Mouse (Mus musculus) hindbrain, embryonic 14.5 days (tissue): Measurements from ENCODE around the gene Myl12a. TPM values are rescaled to one million over a fixed set of nuclear protein-coding genes. Genes with fewer than 3 reads are reported as not detected.

ENCODE experiments used
- ATAC-seq: fragments of 200-750 bp; cut with Nextera tagmentation; 2 replicates; pipeline ENCODE4 v1.8.0; 2017; ENCODE audit warnings: moderate number of reproducible peaks, mild to moderate bottlenecking, moderate TSS enrichment, moderate library complexity; ENCODE audit not compliant: low FRiP score
- DNase-seq: peaks from one replicate; pipeline ENCODE4 v3.0.0-alpha.2; 2015; ENCODE audit warnings: low spot score
- H3K27ac ChIP-seq: fragments of 300-500 bp; sonication (generic); 2 replicates; pipeline ENCODE4 v1.5.1; 2014; ENCODE audit warnings: mild to moderate bottlenecking, moderate library complexity
- H3K27me3 ChIP-seq: fragments of 300-500 bp; sonication (generic); 2 replicates; pipeline ENCODE4 v1.6.1; 2014; ENCODE audit warnings: mild to moderate bottlenecking, low read length, mixed read lengths; ENCODE audit not compliant: control insufficient read depth, insufficient read depth
- H3K36me3 ChIP-seq: fragments of 300-500 bp; sonication (generic); replicated peaks from 2 replicates; pipeline ENCODE4 v1.6.1; 2014; ENCODE audit not compliant: control insufficient read depth, insufficient read depth
- H3K4me1 ChIP-seq: fragments of 300-500 bp; sonication (generic); replicated peaks from 2 replicates; pipeline ENCODE4 v1.6.1; 2014; ENCODE audit warnings: antibody characterized with exemption, low read length, mixed read lengths; ENCODE audit not compliant: control insufficient read depth, insufficient read depth
- H3K4me2 ChIP-seq: fragments of 300-500 bp; sonication (generic); replicated peaks from 2 replicates; pipeline ENCODE4 v1.6.1; 2014; ENCODE audit warnings: mild to moderate bottlenecking, moderate library complexity
- H3K4me3 ChIP-seq: fragments of 300-500 bp; sonication (generic); replicated peaks from 2 replicates; pipeline ENCODE4 v1.5.1; 2014; ENCODE audit warnings: mild to moderate bottlenecking, low read length
- H3K9ac ChIP-seq: fragments of 300-500 bp; sonication (generic); 2 replicates; pipeline ENCODE4 v1.6.1; 2014
- H3K9me3 ChIP-seq: fragments of 300-500 bp; sonication (generic); 2 replicates; pipeline ENCODE4 v1.6.1; 2016; ENCODE audit warnings: low read length; ENCODE audit not compliant: control insufficient read depth
- whole genome bisulfite sequencing: fragments of 180-500 bp; shearing (Covaris S2); extraction: QIAGEN DNeasy Blood & Tissue Kit; methylation state at CpG from one replicate; pipeline ENCODE4 v1.1.7; 2014; 5-methylcytosine and 5-hydroxymethylcytosine counted together
- polyA plus RNA-seq: library from polyadenylated mRNA; unstranded; fragments of >200 nt; fragmentation: Nextera tagmentation; extraction: Ambion mirVana; gene quantifications from 2 replicates; pipeline ENCODE4 v1.2.1, GENCODE M21; 2014

The Myl12a gene
- polyA plus RNA-seq, 1 experiment from 2014 or later = 119 TPM

GRCm38 (mm10) chr17:71003112-71003511, 434 bp upstream of the Myl12a start:
- H3K4me2 ChIP-seq = peak overlapping the region; percentile 82
- DNase-seq (no peak), ATAC-seq (no peak)
- peak overlapping the region; percentile 95 for H3K27ac ChIP-seq
- H3K4me1 ChIP-seq = peaks cover 15% of the 10 kb centered on the region; the same call in 1 of the 2 replicates
- H3K9ac ChIP-seq = peak overlapping the region; percentile 69; the same call in 1 of the 2 replicates
- H3K9me3 ChIP-seq = no peaks in the 10 kb centered on the region
- H3K4me3 ChIP-seq = peak overlapping the region; percentile 97
- WGBS = 74% methylated on average over 4 of the region's 4 CpGs
- H3K36me3 ChIP-seq = no peaks in the 10 kb centered on the region
- no peaks in the 10 kb centered on the region for H3K27me3 ChIP-seq

GRCm38 (mm10) chr17:71002081-71002743, 466 bp downstream of the Myl12a start, which contains the start of gene Myom1:
Myom1 (plus strand) TSS chr17:71002633.
- 1% methylated on average over 64 of the region's 65 CpGs for WGBS
- ATAC-seq = peak; percentile 96
- H3K9ac ChIP-seq = peak within 1 kb of the TSS; percentile 69

GRCm38 (mm10) chr17:71001699-71002080, 988 bp downstream of the Myl12a start:
- DNase-seq = peak; percentile 56
- Histone ChIP-seq H3K4me1 (peaks cover 15% of the 10 kb centered on the region; the same call in 1 of the 2 replicates), H3K27ac (peak overlapping the region; percentile 95), H3K9me3 (no peaks in the 10 kb centered on the region), H3K4me3 (peak overlapping the region; percentile 97), H3K9ac (peak overlapping the region; percentile 69), H3K36me3 (no peaks in the 10 kb centered on the region), H3K27me3 (no peaks in the 10 kb centered on the region), H3K4me2 (peak overlapping the region; percentile 82)
- peak; percentile 73 for ATAC-seq
- 1% methylated on average over 42 of the region's 43 CpGs for WGBS

More at GRCm38 (mm10) chr17:71002081-71002743, 466 bp downstream of the Myl12a start, which contains the start of gene Myom1:
- H3K9me3 ChIP-seq = no peaks in the 10 kb centered on the region
- peaks cover 15% of the 10 kb centered on the region; the same call in 1 of the 2 replicates for H3K4me1 ChIP-seq
- H3K27ac ChIP-seq = peak within 1 kb of the TSS; percentile 95
- DNase-seq = peak; percentile 93
- peak within 1 kb of the TSS; percentile 97 for H3K4me3 ChIP-seq
- peak within 1 kb of the TSS; percentile 82 for H3K4me2 ChIP-seq
- no peaks in the 10 kb centered on the region for H3K36me3 ChIP-seq
- H3K27me3 ChIP-seq = no peaks in the 10 kb centered on the region

GRCm38 (mm10) chr17:71001067-71001466, 1.6 kb downstream of the Myl12a start:
- Histone ChIP-seq H3K9me3 (no peaks in the 10 kb centered on the region), H3K27ac (peak overlapping the region; percentile 95), H3K9ac (peak overlapping the region; percentile 69), H3K36me3 (no peaks in the 10 kb centered on the region), H3K4me1 (peaks cover 15% of the 10 kb centered on the region; the same call in 1 of the 2 replicates), H3K27me3 (no peaks in the 10 kb centered on the region), H3K4me3 (peak overlapping the region; percentile 97), H3K4me2 (peak overlapping the region; percentile 82)
- DNase-seq = no peak
- ATAC-seq = no peak
- WGBS = 21% methylated on average over 6 of the region's 6 CpGs

- ATAC-seq (no peak), DNase-seq (no peak)
- no peaks in the 10 kb centered on the region for H3K9me3 ChIP-seq
- H3K4me2 ChIP-seq = peak overlapping the region; percentile 82
- H3K4me3 ChIP-seq = 0 out of 2 replicates have a peak overlapping the region, but pooled peaks have one; percentile 11
- H3K36me3 ChIP-seq = peaks cover 5% of the 10 kb centered on the region; the same call in 1 of the 2 replicates
- no peak overlapping the region for H3K9ac ChIP-seq
- H3K27ac ChIP-seq = no peak overlapping the region
- H3K4me1 ChIP-seq = peaks cover 15% of the 10 kb centered on the region; the same call in 1 of the 2 replicates
- WGBS = 79% methylated on average over 2 of the region's 2 CpGs
- H3K27me3 ChIP-seq = no peaks in the 10 kb centered on the region
These were observed 2.4 kb downstream of the Myl12a start for GRCm38 (mm10) chr17:71000255-71000654.

- Histone ChIP-seq H3K4me1 (peaks cover 15% of the 10 kb centered on the region; the same call in 1 of the 2 replicates), H3K4me3 (no peak overlapping the region), H3K9me3 (no peaks in the 10 kb centered on the region), H3K27ac (no peak overlapping the region), H3K9ac (no peak overlapping the region), H3K4me2 (no peak overlapping the region), H3K27me3 (no peaks in the 10 kb centered on the region), H3K36me3 (peaks cover 5% of the 10 kb centered on the region; the same call in 1 of the 2 replicates)
- DNase-seq (no peak), ATAC-seq (no peak)
- WGBS = 79% methylated on average over 5 of the region's 5 CpGs
These were observed 3.5 kb downstream of the Myl12a start for GRCm38 (mm10) chr17:70999187-70999586.

- Histone ChIP-seq H3K4me1 (peaks cover 15% of the 10 kb centered on the region; the same call in 1 of the 2 replicates), H3K9ac (no peak overlapping the region), H3K9me3 (no peaks in the 10 kb centered on the region), H3K4me3 (no peak overlapping the region), H3K27ac (no peak overlapping the region), H3K36me3 (peaks cover 5% of the 10 kb centered on the region; the same call in 1 of the 2 replicates), H3K4me2 (no peak overlapping the region), H3K27me3 (no peaks in the 10 kb centered on the region)
- DNase-seq (no peak), ATAC-seq (no peak)
- WGBS = 88% methylated on average over 9 of the region's 9 CpGs
These were observed 4.2 kb downstream of the Myl12a start for GRCm38 (mm10) chr17:70998400-70998975.

- Histone ChIP-seq H3K9ac (no peak overlapping the region), H3K4me2 (no peak overlapping the region), H3K27ac (no peak overlapping the region), H3K4me3 (no peak overlapping the region), H3K36me3 (peaks cover 5% of the 10 kb centered on the region; the same call in 1 of the 2 replicates), H3K4me1 (peaks cover 12% of the 10 kb centered on the region; the same call in 1 of the 2 replicates), H3K9me3 (no peaks in the 10 kb centered on the region), H3K27me3 (no peaks in the 10 kb centered on the region)
- DNase-seq = no peak
- no peak for ATAC-seq
- 96% methylated on average over 6 of the region's 6 CpGs for WGBS
These were observed 4.8 kb downstream of the Myl12a start for GRCm38 (mm10) chr17:70997836-70998235.

- DNase-seq = no peak
- Histone ChIP-seq H3K9me3 (no peaks in the 10 kb centered on the region), H3K4me3 (no peak overlapping the region), H3K9ac (no peak overlapping the region), H3K4me1 (peaks cover 10% of the 10 kb centered on the region), H3K27ac (no peak overlapping the region), H3K4me2 (no peak overlapping the region), H3K27me3 (no peaks in the 10 kb centered on the region), H3K36me3 (peaks cover 5% of the 10 kb centered on the region; the same call in 1 of the 2 replicates)
- no peak for ATAC-seq
- 95% methylated on average over 6 of the region's 6 CpGs for WGBS
These were observed 7.1 kb downstream of the Myl12a start for GRCm38 (mm10) chr17:70995551-70995950.
